Comparison of ENCODE assay signal across 32 mouse cellular contexts in genomic region chr4:44156481-44156880, GRCm38 (mm10).
A peak's percentile ranks its signal among the peaks of the same experiment; 100 is the strongest.
DNase-seq lines count a peak whose midpoint lies in the region; ATAC-seq and TF ChIP-seq lines count a peak whose summit lies in the region.
"Had no signal": no experiment of that assay in that cellular context is flagged by ENCODE, and none has a peak within 500 bp of the region (broad histone marks: within the 10 kb centered on the region; RNA-seq: fewer than 3 reads in every experiment).

No protein-coding gene starts in this region.

- no peak for DNase-seq in layer of hippocampus, adult 2 months (ENCODE audit: low spot score in 2 of 2)
- DNase-seq in layer of hippocampus, postnatal 14 days (ENCODE audit: low spot score in 2 of 2) = no peak
- DNase-seq in MEL (ENCODE audit: low read depth, low spot score) = peak; percentile 61
- no peak for DNase-seq in right cerebral cortex, postnatal 36 days (ENCODE audit: low spot score in 2 of 2)
- DNase-seq in urinary bladder, adult 2 months (ENCODE audit: low spot score) = no peak
- no peak for DNase-seq in gastrocnemius, adult 2 months
- DNase-seq: adrenal gland, adult 2 months; cerebellum, adult 8-10 months; cerebellum, postnatal 25 days; gastrocnemius, postnatal 25 days; heart, adult 11 months; kidney, adult 9 months; kidney, postnatal 10 days; layer of hippocampus, adult 9-11 months; lung, adult 2 months; lung, postnatal 14 days; right cerebral cortex, adult 18-20 months; right cerebral cortex, postnatal 4 days; thymus, adult 18-20 months; thymus, postnatal 25 days had no signal

- peak overlapping the region; percentile 16 for H3K4me2 ChIP-seq in myocyte (ENCODE audit: low read depth)
- H3K4me2 ChIP-seq: heart, embryonic 15.5 days; hindbrain, embryonic 12.5 days; midbrain, embryonic 13.5 days; neural tube, embryonic 15.5 days had no signal

- TF ChIP-seq CTCF in layer of hippocampus, adult 2 months (conservative IDR thresholded peaks at IDR 0.05) = no peak
- TF ChIP-seq CTCF in MEL (IDR thresholded peaks at IDR 0.05 in 2 of 3, conservative IDR thresholded peaks at IDR 0.05 in 1 of 3; ENCODE audit: control insufficient read depth in 1 of 3, insufficient read depth in 1 of 3, low read depth in 2 of 3, low read length in 3 of 3, poor library complexity in 1 of 3, severe bottlenecking in 1 of 3) = no peak
- TF ChIP-seq CTCF in gastrocnemius, adult 2 months (IDR thresholded peaks at IDR 0.05) = no peak

- H3K79me2 ChIP-seq in MEL (ENCODE audit: control insufficient read depth, insufficient read depth, low read length, poor library complexity) = peaks cover 2% of the 10 kb centered on the region; the same call in 1 of the 2 replicates
- H3K79me2 ChIP-seq in myocyte (ENCODE audit: control insufficient read depth, insufficient read depth) = peaks cover 71% of the 10 kb centered on the region

- no peaks in the 10 kb centered on the region for H3K9me3 ChIP-seq in MEL (replicated peaks; ENCODE audit: insufficient read depth, low read length)
- H3K9me3 ChIP-seq: heart, embryonic 10.5 days; heart, embryonic 15.5 days; hindbrain, embryonic 12.5 days; midbrain, embryonic 13.5 days; neural tube, embryonic 15.5 days had no signal

- H3K27me3 ChIP-seq in MEL (ENCODE audit: control insufficient read depth in 1 of 2, insufficient read depth in 2 of 2, low read length in 2 of 2) (no peaks in the 10 kb centered on the region), myocyte (ENCODE audit: control insufficient read depth, insufficient read depth, insufficient read length) (no peaks in the 10 kb centered on the region)
- H3K27me3 ChIP-seq: CH12.LX; heart, embryonic 15.5 days; hindbrain, embryonic 12.5 days; midbrain, embryonic 13.5 days; neural tube, embryonic 15.5 days had no signal

- peaks cover 0 to 35% of the 10 kb centered on the region in 2 experiments; a peak in 2 of 4 replicates for H3K36me3 ChIP-seq in MEL (ENCODE audit: control insufficient read depth in 1 of 2, insufficient read depth in 2 of 2, low read length in 2 of 2)
- H3K36me3 ChIP-seq in myocyte (ENCODE audit: control insufficient read depth, insufficient read depth) = peaks cover 5% of the 10 kb centered on the region
- H3K36me3 ChIP-seq: neural tube, embryonic 15.5 days had no signal

- no peak for TF ChIP-seq RAD21 in MEL (IDR thresholded peaks at IDR 0.05; ENCODE audit: low read depth, low read length)

- TF ChIP-seq POLR2A in MEL (IDR thresholded peaks at IDR 0.05; ENCODE audit: control insufficient read depth in 1 of 2, insufficient read depth in 1 of 2, low read depth in 1 of 2, low read length in 2 of 2, poor library complexity in 1 of 2) (no peak), myocyte (IDR thresholded peaks at IDR 0.05; ENCODE audit: insufficient read length, low read depth) (no peak)

- no peak overlapping the region for H3K9ac ChIP-seq in MEL (ENCODE audit: control insufficient read depth, low read depth, low read length, poor library complexity, severe bottlenecking)
- H3K9ac ChIP-seq: heart, embryonic 15.5 days; hindbrain, embryonic 12.5 days; liver, embryonic 14.5 days; midbrain, embryonic 13.5 days; neural tube, embryonic 15.5 days had no signal

- H3K27ac ChIP-seq in layer of hippocampus, adult 2 months = peak overlapping the region; percentile 8; the same call in 1 of the 2 replicates
- H3K27ac ChIP-seq in MEL (ENCODE audit: control insufficient read depth, low read depth, low read length) = no peak overlapping the region
- H3K27ac ChIP-seq in gastrocnemius, adult 2 months = no peak overlapping the region
- H3K27ac ChIP-seq: heart, embryonic 10.5 days; heart, embryonic 15.5 days; hindbrain, embryonic 12.5 days; liver, embryonic 14.5 days; midbrain, embryonic 13.5 days; neural tube, embryonic 15.5 days; stomach, postnatal 0 days had no signal

- intact Hi-C loops in gastrocnemius, adult 2 months (cut with DNase I) = no loop called here

- TF ChIP-seq EP300 in MEL (IDR thresholded peaks at IDR 0.05; ENCODE audit: low read depth in 1 of 2, low read length in 2 of 2) = no peak

- no peak overlapping the region for H3ac ChIP-seq in myocyte (ENCODE audit: control insufficient read depth, insufficient read length)

- peak; percentile 50; the same call in 1 of the 2 replicates for ATAC-seq in common myeloid progenitor, adult 5-6 weeks (replicated peaks; ENCODE audit: low read depth, poor library complexity, severe bottlenecking)
- ATAC-seq: forebrain, embryonic 14.5 days; intestine, postnatal 0 days; midbrain, embryonic 13.5 days had no signal

- H3K4me1 ChIP-seq in MEL (ENCODE audit: control insufficient read depth in 1 of 2, insufficient read depth in 2 of 2, low read length in 2 of 2) = peaks cover 6 to 20% of the 10 kb centered on the region in 2 experiments; a peak in 3 of 4 replicates

- no peak overlapping the region for H3K4me3 ChIP-seq in layer of hippocampus, adult 2 months
- H3K4me3 ChIP-seq in MEL (ENCODE audit: control insufficient read depth in 1 of 2, insufficient read depth in 1 of 2, low read depth in 2 of 2, low read length in 2 of 2) = no peak overlapping the region
- no peak overlapping the region for H3K4me3 ChIP-seq in myocyte
- no peak overlapping the region for H3K4me3 ChIP-seq in gastrocnemius, adult 2 months
- H3K4me3 ChIP-seq: heart, embryonic 10.5 days; heart, embryonic 15.5 days; hindbrain, embryonic 12.5 days; midbrain, embryonic 13.5 days; neural tube, embryonic 15.5 days had no signal

TF ChIP-seq in MEL, 35 proteins besides CTCF, POLR2A, EP300 and RAD21:
- TF ChIP-seq MAFK (IDR thresholded peaks at IDR 0.05; ENCODE audit: borderline replicate concordance, low read depth, low read length) (no peak), BHLHE40 (IDR thresholded peaks at IDR 0.05; ENCODE audit: borderline replicate concordance, low read depth, low read length) (no peak), MAX (IDR thresholded peaks at IDR 0.05; ENCODE audit: low read length) (no peak), USF2 (IDR thresholded peaks at IDR 0.05; ENCODE audit: borderline replicate concordance in 1 of 2, insufficient read depth in 1 of 2, low read depth in 1 of 2, low read length in 2 of 2) (no peak), TCF12 (IDR thresholded peaks at IDR 0.05; ENCODE audit: low read depth, low read length) (no peak), TBP (IDR thresholded peaks at IDR 0.05; ENCODE audit: low read depth, low read length) (no peak), USF1 (IDR thresholded peaks at IDR 0.05; ENCODE audit: low read depth, low read length) (no peak), UBTF (IDR thresholded peaks at IDR 0.05; ENCODE audit: borderline replicate concordance, insufficient read depth, low read depth, low read length) (no peak), RCOR1 (IDR thresholded peaks at IDR 0.05; ENCODE audit: low read depth, low read length) (no peak), SIN3A (IDR thresholded peaks at IDR 0.05; ENCODE audit: low read length) (no peak), ZC3H11A (IDR thresholded peaks at IDR 0.05; ENCODE audit: low read depth, low read length) (no peak), HCFC1 (IDR thresholded peaks at IDR 0.05; ENCODE audit: low read depth, low read length) (no peak), TAL1 (IDR thresholded peaks at IDR 0.05; ENCODE audit: low read length) (no peak), GATA1 (IDR thresholded peaks at IDR 0.05; ENCODE audit: low read depth, low read length) (no peak), MAZ (IDR thresholded peaks at IDR 0.05; ENCODE audit: low read depth, low read length) (no peak), MXI1 (IDR thresholded peaks at IDR 0.05; ENCODE audit: low read depth, low read length) (no peak), MYC (IDR thresholded peaks at IDR 0.05; ENCODE audit: low read depth, low read length) (no peak), POLR2AphosphoS2 (IDR thresholded peaks at IDR 0.05; ENCODE audit: low read length) (no peak)

TF ChIP-seq in myocyte, 11 proteins besides CTCF, POLR2A, EP300 and RAD21:
- TF ChIP-seq MAX (IDR thresholded peaks at IDR 0.05; ENCODE audit: low read depth) (no peak), REST (IDR thresholded peaks at IDR 0.05; ENCODE audit: insufficient read depth, insufficient read length) (no peak), E2F4 (IDR thresholded peaks at IDR 0.05; ENCODE audit: insufficient read depth) (no peak), TCF12 (IDR thresholded peaks at IDR 0.05; ENCODE audit: insufficient read depth, poor library complexity, severe bottlenecking) (no peak), POLR2AphosphoS2 (IDR thresholded peaks at IDR 0.05; ENCODE audit: insufficient read length, low read depth) (no peak), SRF (IDR thresholded peaks at IDR 0.05; ENCODE audit: control insufficient read depth, insufficient read length, low read depth) (no peak), USF1 (IDR thresholded peaks at IDR 0.05; ENCODE audit: low read depth) (no peak), MYOG (IDR thresholded peaks at IDR 0.05; ENCODE audit: control insufficient read depth in 1 of 3, insufficient read depth in 1 of 3, insufficient read length in 2 of 3, low read depth in 2 of 3) (no peak), CEBPB (IDR thresholded peaks at IDR 0.05; ENCODE audit: insufficient read depth, poor library complexity, severe bottlenecking) (no peak), TCF3 (IDR thresholded peaks at IDR 0.05; ENCODE audit: insufficient read length, low read depth) (no peak), MYOD1 (IDR thresholded peaks at IDR 0.05; ENCODE audit: control insufficient read depth in 1 of 3, insufficient read length in 2 of 3, low read depth in 2 of 3) (no peak)
